8 mouse cellular contexts compared by ENCODE assay signal in genomic region chr19:53528752-53529454, GRCm38 (mm10). TPM values are rescaled to one million over a fixed set of nuclear protein-coding genes. Genes with fewer than 3 reads are reported as not detected.
A peak's percentile ranks its signal among the peaks of the same experiment; 100 is the strongest.
DNase-seq lines count a peak whose midpoint lies in the region; ATAC-seq and TF ChIP-seq lines count a peak whose summit lies in the region.

Gene Dusp5 (plus strand): TSS chr19:53529109.

- peak within 1 kb of the TSS; percentile 83 for H3K4me2 ChIP-seq in forebrain, embryonic 13.5 days
- peak within 1 kb of the TSS; percentile 92 for H3K4me2 ChIP-seq in liver, postnatal 0 days (ENCODE audit: low read depth, low read length)
- H3K4me2 ChIP-seq in neural tube, embryonic 14.5 days (ENCODE audit: low read depth, low read length): peak within 1 kb of the TSS; percentile 83

- no peaks in the 10 kb centered on the region for H3K9me3 ChIP-seq in E14TG2a.4 (ENCODE audit: low read length)
- H3K9me3 ChIP-seq in forebrain, embryonic 13.5 days (replicated peaks): no peaks in the 10 kb centered on the region
- H3K9me3 ChIP-seq in liver, postnatal 0 days (ENCODE audit: low read length): no peaks in the 10 kb centered on the region
- no peaks in the 10 kb centered on the region for H3K9me3 ChIP-seq in neural tube, embryonic 14.5 days (ENCODE audit: control insufficient read depth, low read length)

- intact Hi-C loops in heart, postnatal 10 days (cut with DNase I): loop anchor here (2.0 kb wide), 3 partner anchors 24 to 108 kb away; no protein-coding TSS in a partner anchor

- ATAC-seq in forebrain, embryonic 13.5 days: peak; percentile 97
- ATAC-seq in liver, postnatal 0 days: peak; percentile 95
- ATAC-seq in neural tube, embryonic 14.5 days (ENCODE audit: low read depth): peak; percentile 96

- H3K27ac ChIP-seq in forebrain, embryonic 13.5 days: no peak within 1 kb of the TSS
- H3K27ac ChIP-seq in liver, postnatal 0 days (ENCODE audit: low read depth): 0 out of 2 replicates have a peak within 1 kb of the TSS, but pooled peaks have one; percentile 61
- H3K27ac ChIP-seq in neural tube, embryonic 14.5 days (ENCODE audit: low read depth, low read length): no peak within 1 kb of the TSS

- TF ChIP-seq EP300 in liver, postnatal 0 days (IDR thresholded peaks at IDR 0.05; ENCODE audit: low read depth): no peak

- DNase-seq in c-Kit-positive CD71-positive TER-119-positive erythroid progenitor cells, embryonic 14.5 days (ENCODE audit: low spot score): peak; percentile 82
- DNase-seq in heart, postnatal 10 days: peak; percentile 99
- DNase-seq in large intestine, adult 2 months (ENCODE audit: low read depth, low spot score): peak; percentile 83
- DNase-seq in liver, postnatal 0 days: peak; percentile 98
- DNase-seq in testis, postnatal 10 days (ENCODE audit: low spot score): peak; percentile 100

- WGBS in forebrain, embryonic 13.5 days: under 1% methylated on average over 77 of the region's 84 CpGs
- under 1% methylated on average over 84 of the region's 84 CpGs for WGBS in large intestine, adult 2 months
- under 1% methylated on average over 71 of the region's 84 CpGs for WGBS in liver, postnatal 0 days (ENCODE audit: insufficient replicate concordance)
- whole genome bisulfite sequencing in neural tube, embryonic 14.5 days: under 1% methylated on average over 71 of the region's 84 CpGs

- peak within 1 kb of the TSS; percentile 86 for H3K4me3 ChIP-seq in E14TG2a.4 (replicated peaks; ENCODE audit: low read length)
- peak within 1 kb of the TSS; percentile 64 for H3K4me3 ChIP-seq in forebrain, embryonic 13.5 days
- H3K4me3 ChIP-seq in liver, postnatal 0 days (ENCODE audit: low read depth, low read length): peak within 1 kb of the TSS; percentile 66
- H3K4me3 ChIP-seq in neural tube, embryonic 14.5 days (ENCODE audit: low read depth, low read length): peak within 1 kb of the TSS; percentile 58

- H3K36me3 ChIP-seq in E14TG2a.4 (ENCODE audit: insufficient read depth, low read length): peaks cover 26% of the 10 kb centered on the region
- H3K36me3 ChIP-seq in forebrain, embryonic 13.5 days (ENCODE audit: poor library complexity, severe bottlenecking): no peaks in the 10 kb centered on the region
- 0 out of 2 replicates have a peak, but pooled peaks cover 2% of the 10 kb centered on the region for H3K36me3 ChIP-seq in liver, postnatal 0 days (replicated peaks; ENCODE audit: insufficient read depth, low read length)
- no peaks in the 10 kb centered on the region for H3K36me3 ChIP-seq in neural tube, embryonic 14.5 days (ENCODE audit: control insufficient read depth, insufficient read depth, low read length)

- H3K27me3 ChIP-seq in E14TG2a.4 (ENCODE audit: insufficient read depth, low read length): peaks cover 55% of the 10 kb centered on the region
- H3K27me3 ChIP-seq in forebrain, embryonic 13.5 days: peaks cover 32% of the 10 kb centered on the region
- peaks cover 9% of the 10 kb centered on the region for H3K27me3 ChIP-seq in liver, postnatal 0 days (ENCODE audit: insufficient read depth, low read length)
- peaks cover 10% of the 10 kb centered on the region; the same call in 1 of the 2 replicates for H3K27me3 ChIP-seq in neural tube, embryonic 14.5 days (ENCODE audit: control insufficient read depth, insufficient read depth, low read length)

- peak within 1 kb of the TSS; percentile 74 for H3K9ac ChIP-seq in forebrain, embryonic 13.5 days
- peak within 1 kb of the TSS; percentile 72 for H3K9ac ChIP-seq in liver, postnatal 0 days (replicated peaks)
- H3K9ac ChIP-seq in neural tube, embryonic 14.5 days (replicated peaks; ENCODE audit: low read depth, low read length): peak within 1 kb of the TSS; percentile 63

- H3K4me1 ChIP-seq in E14TG2a.4 (replicated peaks; ENCODE audit: low read depth, low read length): peaks cover 44% of the 10 kb centered on the region
- peaks cover 21% of the 10 kb centered on the region for H3K4me1 ChIP-seq in forebrain, embryonic 13.5 days
- peaks cover 33% of the 10 kb centered on the region for H3K4me1 ChIP-seq in liver, postnatal 0 days (ENCODE audit: insufficient read depth)
- H3K4me1 ChIP-seq in neural tube, embryonic 14.5 days (ENCODE audit: control insufficient read depth, insufficient read depth, low read length): peaks cover 10% of the 10 kb centered on the region

- no peak for TF ChIP-seq CTCF in E14TG2a.4 (conservative IDR thresholded peaks at IDR 0.05; ENCODE audit: low read length)
- peak; percentile 31 for TF ChIP-seq CTCF in liver, postnatal 0 days (IDR thresholded peaks at IDR 0.05; ENCODE audit: low read depth)

RNA-seq across cellular contexts. Expression of gene Dusp5, which starts in this region (rescaled TPM):
- 1.5 and 1.8 TPM in 2 replicates for polyA plus RNA-seq in forebrain, embryonic 13.5 days (2015; fragmentation: Nextera tagmentation; extraction: Ambion mirVana)
- total RNA-seq in heart, postnatal 10 days (2021): 10 to 100 TPM; 10.3 to 14.2 TPM
- 7.1 and 10.9 TPM in 2 replicates for polyA plus RNA-seq in large intestine, adult 2 months (2012; rRNA removed)
- 2.7 and 3.4 TPM in 2 replicates for polyA plus RNA-seq in liver, postnatal 0 days (2015; fragmentation: Nextera tagmentation; extraction: Ambion mirVana)
- 2.4 and 2.7 TPM in 2 replicates for polyA plus RNA-seq in neural tube, embryonic 14.5 days (2014; fragmentation: Nextera tagmentation; extraction: Ambion mirVana)
